Mouse (Mus musculus) cerebral cortex, adult 2 months (tissue): Measurements from ENCODE around the gene Ccdc3.

Experiments used
- WGBS: fragments of 180-500 bp; shearing (Covaris S2); methylation state at CpG from one replicate; pipeline ENCODE4 v1.1.7; 2018; 5-methylcytosine and 5-hydroxymethylcytosine counted together

Ccdc3 gene

GRCm38 (mm10) chr2:5215252-5215815 is 77.8 kb downstream of the Ccdc3 start:
- 39% methylated on average over 9 of the region's 9 CpGs for WGBS

GRCm38 (mm10) chr2:5219206-5219605 is 81.6 kb downstream of the Ccdc3 start:
- WGBS: 65% methylated on average over 1 of the region's 1 CpGs

GRCm38 (mm10) chr2:5219847-5220375 is 82.3 kb downstream of the Ccdc3 start:
- 71% methylated on average over 1 of the region's 1 CpGs for WGBS

GRCm38 (mm10) chr2:5222571-5222970 is 85.0 kb downstream of the Ccdc3 start:
- WGBS: 81% methylated on average over 2 of the region's 2 CpGs

GRCm38 (mm10) chr2:5236846-5237482 is 99.4 kb downstream of the Ccdc3 start:
- 72% methylated on average over 3 of the region's 3 CpGs for WGBS

GRCm38 (mm10) chr2:5237870-5238269 is 100.3 kb downstream of the Ccdc3 start:
- WGBS: 78% methylated on average over 5 of the region's 5 CpGs

- 80% methylated on average over 4 of the region's 4 CpGs for WGBS
Observed at GRCm38 (mm10) chr2:5239492-5239891, 101.9 kb downstream of the Ccdc3 start.

GRCm38 (mm10) chr2:5241469-5241897 is 103.9 kb downstream of the Ccdc3 start:
- 13% methylated on average over 6 of the region's 6 CpGs for WGBS

GRCm38 (mm10) chr2:5249199-5249598 is 111.6 kb downstream of the Ccdc3 start:
- WGBS: 95% methylated on average over 6 of the region's 6 CpGs

GRCm38 (mm10) chr2:5249969-5250368 is 112.4 kb downstream of the Ccdc3 start:
- 29% methylated on average over 12 of the region's 12 CpGs for WGBS

GRCm38 (mm10) chr2:5258250-5258649 is 120.7 kb downstream of the Ccdc3 start:
- WGBS: 98% methylated on average over 3 of the region's 3 CpGs

- 67% methylated on average over 2 of the region's 2 CpGs for WGBS
Observed at GRCm38 (mm10) chr2:5262279-5262678, 124.7 kb downstream of the Ccdc3 start.

GRCm38 (mm10) chr2:5267980-5268379 is 130.4 kb downstream of the Ccdc3 start:
- 91% methylated on average over 2 of the region's 2 CpGs for WGBS
